Mouse (Mus musculus): ENCODE results near the gene Slc30a5.

- TF ChIP-seq POLR2A (IDR thresholded peaks at IDR 0.05; ENCODE audit: insufficient read depth, low read depth, low read length) (no peak), CTCF (IDR thresholded peaks at IDR 0.05) (no peak)
These were observed 27.5 kb downstream of the Slc30a5 start for GRCm38 (mm10) chr13:100805776-100806175.

Data from heart, adult 2 months (tissue).